8 mouse cellular contexts compared by ENCODE assay signal in genomic region chr3:95686492-95687167, GRCm38 (mm10). TPM values are rescaled to one million over a fixed set of nuclear protein-coding genes. Genes with fewer than 3 reads are reported as not detected.
DNase-seq lines count a peak whose midpoint lies in the region; ATAC-seq lines count a peak whose summit lies in the region.

No protein-coding gene starts in this region.

- H3K4me1 ChIP-seq in midbrain, embryonic 10.5 days: peaks cover 50% of the 10 kb centered on the region
- peaks cover 9% of the 10 kb centered on the region for H3K4me1 ChIP-seq in midbrain, embryonic 16.5 days (ENCODE audit: control insufficient read depth, insufficient read depth, low read length)
- H3K4me1 ChIP-seq in heart, embryonic 12.5 days (replicated peaks): peaks cover 75% of the 10 kb centered on the region
- H3K4me1 ChIP-seq in limb, embryonic 10.5 days: peaks cover 69% of the 10 kb centered on the region
- peaks cover 31% of the 10 kb centered on the region for H3K4me1 ChIP-seq in stomach, embryonic 14.5 days (ENCODE audit: control insufficient read depth, insufficient read depth, low read length)

- 0 out of 2 replicates have a peak, but pooled peaks cover 6% of the 10 kb centered on the region for H3K36me3 ChIP-seq in midbrain, embryonic 10.5 days
- no peaks in the 10 kb centered on the region for H3K36me3 ChIP-seq in midbrain, embryonic 16.5 days (ENCODE audit: control insufficient read depth, insufficient read depth, low read length)
- no peaks in the 10 kb centered on the region for H3K36me3 ChIP-seq in heart, embryonic 12.5 days
- 0 out of 2 replicates have a peak, but pooled peaks cover 5% of the 10 kb centered on the region for H3K36me3 ChIP-seq in limb, embryonic 10.5 days
- H3K36me3 ChIP-seq in stomach, embryonic 14.5 days (ENCODE audit: control insufficient read depth, insufficient read depth, low read length): no peaks in the 10 kb centered on the region

- no peak overlapping the region for H3K9ac ChIP-seq in midbrain, embryonic 16.5 days (ENCODE audit: low read depth, low read length)
- peak overlapping the region; percentile 75; the same call in 1 of the 2 replicates for H3K9ac ChIP-seq in heart, embryonic 12.5 days
- H3K9ac ChIP-seq in stomach, embryonic 14.5 days (replicated peaks; ENCODE audit: low read depth, low read length): no peak overlapping the region

- no peaks in the 10 kb centered on the region for H3K9me3 ChIP-seq in midbrain, embryonic 10.5 days (replicated peaks)
- no peaks in the 10 kb centered on the region for H3K9me3 ChIP-seq in midbrain, embryonic 16.5 days (replicated peaks; ENCODE audit: control insufficient read depth, low read length, poor library complexity, severe bottlenecking)
- no peaks in the 10 kb centered on the region for H3K9me3 ChIP-seq in heart, embryonic 12.5 days (replicated peaks)
- no peaks in the 10 kb centered on the region for H3K9me3 ChIP-seq in limb, embryonic 10.5 days (replicated peaks)
- H3K9me3 ChIP-seq in stomach, embryonic 14.5 days (ENCODE audit: control insufficient read depth, low read depth, low read length): no peaks in the 10 kb centered on the region

- H3K27me3 ChIP-seq in midbrain, embryonic 10.5 days (ENCODE audit: low read depth, poor library complexity, severe bottlenecking): peaks cover 27% of the 10 kb centered on the region
- no peaks in the 10 kb centered on the region for H3K27me3 ChIP-seq in midbrain, embryonic 16.5 days (ENCODE audit: control insufficient read depth, insufficient read depth, low read depth, low read length)
- no peaks in the 10 kb centered on the region for H3K27me3 ChIP-seq in heart, embryonic 12.5 days (replicated peaks)
- H3K27me3 ChIP-seq in limb, embryonic 10.5 days (ENCODE audit: low read depth, poor library complexity, severe bottlenecking): peaks cover 40% of the 10 kb centered on the region
- H3K27me3 ChIP-seq in stomach, embryonic 14.5 days (ENCODE audit: control insufficient read depth, insufficient read depth, low read length): no peaks in the 10 kb centered on the region

- WGBS in midbrain, embryonic 10.5 days: 47% methylated on average over 10 of the region's 10 CpGs
- 45% methylated on average over 8 of the region's 10 CpGs for WGBS in midbrain, embryonic 16.5 days
- 41% methylated on average over 9 of the region's 10 CpGs for WGBS in heart, embryonic 12.5 days
- WGBS in limb, embryonic 10.5 days: 30% methylated on average over 10 of the region's 10 CpGs
- WGBS in stomach, embryonic 14.5 days: 37% methylated on average over 9 of the region's 10 CpGs

- no peak for DNase-seq in midbrain, embryonic 10.5 days (ENCODE audit: low spot score)
- DNase-seq in limb, embryonic 10.5 days (ENCODE audit: low spot score): no peak
- DNase-seq in thymus, postnatal 4 days: no peak
- no peak for DNase-seq in frontal cortex, postnatal 14 days (ENCODE audit: low spot score in 2 of 2)
- no peak for DNase-seq in thymus, postnatal 25 days

- no peak for ATAC-seq in midbrain, embryonic 16.5 days
- ATAC-seq in heart, embryonic 12.5 days (ENCODE audit: insufficient number of reproducible peaks, low FRiP score): 0 out of 2 replicates have a peak, but pooled peaks have one; percentile 2
- no peak for ATAC-seq in stomach, embryonic 14.5 days (ENCODE audit: insufficient number of reproducible peaks, insufficient read depth, low FRiP score, low read depth)

- H3K4me2 ChIP-seq in midbrain, embryonic 16.5 days (ENCODE audit: low read length): no peak overlapping the region
- H3K4me2 ChIP-seq in heart, embryonic 12.5 days: peak overlapping the region; percentile 90
- H3K4me2 ChIP-seq in stomach, embryonic 14.5 days (replicated peaks; ENCODE audit: low read depth, low read length): peak overlapping the region; percentile 87

- no peak overlapping the region for H3K27ac ChIP-seq in midbrain, embryonic 10.5 days (replicated peaks)
- no peak overlapping the region for H3K27ac ChIP-seq in midbrain, embryonic 16.5 days (ENCODE audit: low read length)
- no peak overlapping the region for H3K27ac ChIP-seq in heart, embryonic 12.5 days (ENCODE audit: poor library complexity, severe bottlenecking)
- H3K27ac ChIP-seq in limb, embryonic 10.5 days: peak overlapping the region; percentile 30; the same call in 1 of the 2 replicates
- H3K27ac ChIP-seq in stomach, embryonic 14.5 days (ENCODE audit: low read length): no peak overlapping the region; the same call in 1 of the 2 replicates

- peak overlapping the region; percentile 62 for H3K4me3 ChIP-seq in midbrain, embryonic 10.5 days
- no peak overlapping the region for H3K4me3 ChIP-seq in midbrain, embryonic 16.5 days (ENCODE audit: low read depth, low read length)
- peak overlapping the region; percentile 50; the same call in 1 of the 2 replicates for H3K4me3 ChIP-seq in heart, embryonic 12.5 days
- H3K4me3 ChIP-seq in limb, embryonic 10.5 days: peak overlapping the region; percentile 60; the same call in 1 of the 2 replicates
- H3K4me3 ChIP-seq in stomach, embryonic 14.5 days (ENCODE audit: low read depth, low read length): peak overlapping the region; percentile 40; the same call in 1 of the 2 replicates

RNA-seq across cellular contexts. Expression of gene Adamtsl4, which starts 1.1 kb away (rescaled TPM):
- polyA plus RNA-seq in midbrain, embryonic 10.5 days (2016; fragmentation: Nextera tagmentation; extraction: Ambion mirVana): 0.78 and 1.4 TPM in 2 replicates
- polyA plus RNA-seq in midbrain, embryonic 16.5 days (2015; fragmentation: Nextera tagmentation; extraction: Ambion mirVana): 0.80 and 1.0 TPM in 2 replicates
- 4.3 and 4.9 TPM in 2 replicates for polyA plus RNA-seq in heart, embryonic 12.5 days (2016; fragmentation: Nextera tagmentation; extraction: Ambion mirVana)
- polyA plus RNA-seq in limb, embryonic 10.5 days (2016; fragmentation: Nextera tagmentation; extraction: Ambion mirVana): 0.63 and 0.77 TPM in 2 replicates
- polyA plus RNA-seq in stomach, embryonic 14.5 days (2014; fragmentation: Nextera tagmentation; extraction: Ambion mirVana): 3.1 and 5.3 TPM in 2 replicates

RNA-seq across cellular contexts. Expression of gene Mcl1, which starts 28.0 kb away (rescaled TPM):
- 41.9 and 47.6 TPM in 2 replicates for polyA plus RNA-seq in midbrain, embryonic 10.5 days (2016; fragmentation: Nextera tagmentation; extraction: Ambion mirVana)
- 37.9 and 43.1 TPM in 2 replicates for polyA plus RNA-seq in midbrain, embryonic 16.5 days (2015; fragmentation: Nextera tagmentation; extraction: Ambion mirVana)
- 65.2 and 66.9 TPM in 2 replicates for polyA plus RNA-seq in heart, embryonic 12.5 days (2016; fragmentation: Nextera tagmentation; extraction: Ambion mirVana)
- polyA plus RNA-seq in limb, embryonic 10.5 days (2016; fragmentation: Nextera tagmentation; extraction: Ambion mirVana): 49.7 and 52.1 TPM in 2 replicates
- polyA plus RNA-seq in stomach, embryonic 14.5 days (2014; fragmentation: Nextera tagmentation; extraction: Ambion mirVana): 47.0 and 61.2 TPM in 2 replicates

RNA-seq across cellular contexts. Expression of gene Ecm1, which starts 52.7 kb away (rescaled TPM):
- polyA plus RNA-seq in midbrain, embryonic 10.5 days (2016; fragmentation: Nextera tagmentation; extraction: Ambion mirVana): 18.1 and 19.5 TPM in 2 replicates
- polyA plus RNA-seq in midbrain, embryonic 16.5 days (2015; fragmentation: Nextera tagmentation; extraction: Ambion mirVana): 10.0 and 11.5 TPM in 2 replicates
- 82.4 and 90.1 TPM in 2 replicates for polyA plus RNA-seq in heart, embryonic 12.5 days (2016; fragmentation: Nextera tagmentation; extraction: Ambion mirVana)
- 7.5 and 11.1 TPM in 2 replicates for polyA plus RNA-seq in limb, embryonic 10.5 days (2016; fragmentation: Nextera tagmentation; extraction: Ambion mirVana)
- polyA plus RNA-seq in stomach, embryonic 14.5 days (2014; fragmentation: Nextera tagmentation; extraction: Ambion mirVana): 27.0 and 35.8 TPM in 2 replicates
